Mouse (Mus musculus) kidney, embryonic 14.5 days (tissue): ENCODE measurements around the gene Tnni2. TPM values are rescaled to one million over a fixed set of nuclear protein-coding genes. Genes with fewer than 3 reads are reported as not detected.
A peak's percentile ranks its signal among the peaks of the same experiment; 100 is the strongest.

Experiments used
- ATAC-seq: fragments of 200-750 bp; cut with Nextera tagmentation; 2 replicates; pipeline ENCODE4 v1.8.0; 2017; ENCODE audit warnings: moderate number of reproducible peaks, mild to moderate bottlenecking, moderate TSS enrichment, moderate library complexity; ENCODE audit not compliant: low FRiP score, low TSS enrichment
- H3K27ac ChIP-seq: fragments of 300-500 bp; sonication (generic); 2 replicates; pipeline ENCODE4 v1.5.1; 2014; ENCODE audit warnings: low read depth, mild to moderate bottlenecking, low read length, moderate library complexity, mixed read lengths
- H3K27me3 ChIP-seq: fragments of 300-500 bp; sonication (generic); 2 replicates; pipeline ENCODE4 v1.6.1; 2014; ENCODE audit warnings: mild to moderate bottlenecking, low read length; ENCODE audit not compliant: control insufficient read depth, insufficient read depth
- H3K36me3 ChIP-seq: fragments of 300-500 bp; sonication (generic); 2 replicates; pipeline ENCODE4 v1.6.1; 2014; ENCODE audit warnings: low read length, mixed read lengths; ENCODE audit not compliant: control insufficient read depth, insufficient read depth
- H3K4me1 ChIP-seq: fragments of 300-500 bp; sonication (generic); 2 replicates; pipeline ENCODE4 v1.6.1; 2014; ENCODE audit warnings: low read length, mixed read lengths; ENCODE audit not compliant: control insufficient read depth, insufficient read depth
- H3K4me2 ChIP-seq: fragments of 300-500 bp; sonication (generic); replicated peaks from 2 replicates; pipeline ENCODE4 v1.6.1; 2014; ENCODE audit warnings: low read depth, mild to moderate bottlenecking, low read length
- H3K4me3 ChIP-seq: fragments of 300-500 bp; sonication (generic); 2 replicates; pipeline ENCODE4 v1.5.1; 2014; ENCODE audit warnings: mild to moderate bottlenecking, low read length
- H3K9ac ChIP-seq: fragments of 300-500 bp; sonication (generic); 2 replicates; pipeline ENCODE4 v1.6.1; 2014; ENCODE audit warnings: low read depth, mild to moderate bottlenecking, low read length, moderate library complexity
- H3K9me3 ChIP-seq: fragments of 300-500 bp; sonication (generic); 2 replicates; pipeline ENCODE4 v1.6.1; 2016; ENCODE audit warnings: low read length; ENCODE audit not compliant: control insufficient read depth
- WGBS: fragments of 180-500 bp; shearing (Covaris S2); extraction: QIAGEN DNeasy Blood & Tissue Kit; methylation state at CpG from one replicate; pipeline ENCODE4 v1.1.7; 2014; 5-methylcytosine and 5-hydroxymethylcytosine counted together
- polyA plus RNA-seq: library from polyadenylated mRNA; unstranded; fragments of >200 nt; fragmentation: Nextera tagmentation; extraction: Ambion mirVana; gene quantifications from 2 replicates; pipeline ENCODE4 v1.2.1, GENCODE M21; 2014

The Tnni2 gene
- polyA plus RNA-seq, 1 experiment from 2014 or later: 3.1 TPM

GRCm38 (mm10) chr7:142478574-142478973 is 37.0 kb downstream of the Tnni2 start:
- Histone ChIP-seq H3K4me3 (no peak overlapping the region), H3K36me3 (no peaks in the 10 kb centered on the region; the same call in 1 of the 2 replicates), H3K27ac (no peak overlapping the region; the same call in 1 of the 2 replicates), H3K27me3 (no peaks in the 10 kb centered on the region), H3K4me2 (no peak overlapping the region), H3K4me1 (peaks cover 63% of the 10 kb centered on the region), H3K9me3 (no peaks in the 10 kb centered on the region), H3K9ac (no peak overlapping the region)
- no peak for ATAC-seq
- WGBS: 91% methylated on average over 2 of the region's 2 CpGs

- Histone ChIP-seq H3K27ac (no peak overlapping the region), H3K9ac (no peak overlapping the region), H3K4me3 (no peak overlapping the region), H3K27me3 (no peaks in the 10 kb centered on the region), H3K4me2 (no peak overlapping the region), H3K4me1 (peaks cover 64% of the 10 kb centered on the region), H3K9me3 (no peaks in the 10 kb centered on the region), H3K36me3 (peaks cover 3% of the 10 kb centered on the region; the same call in 1 of the 2 replicates)
- ATAC-seq: no peak
These were observed 37.7 kb downstream of the Tnni2 start for GRCm38 (mm10) chr7:142479307-142479706.

GRCm38 (mm10) chr7:142479886-142480285 is 38.3 kb downstream of the Tnni2 start:
- Histone ChIP-seq H3K4me2 (no peak overlapping the region), H3K9ac (no peak overlapping the region)
- 89% methylated on average over 3 of the region's 3 CpGs for WGBS

GRCm38 (mm10) chr7:142480661-142481060 is 39.1 kb downstream of the Tnni2 start:
- Histone ChIP-seq H3K27ac (peak overlapping the region; percentile 97), H3K36me3 (peaks cover 17% of the 10 kb centered on the region; the same call in 1 of the 2 replicates), H3K4me2 (no peak overlapping the region), H3K27me3 (no peaks in the 10 kb centered on the region), H3K9me3 (no peaks in the 10 kb centered on the region), H3K4me1 (peaks cover 54% of the 10 kb centered on the region), H3K4me3 (no peak overlapping the region), H3K9ac (peak overlapping the region; percentile 76; the same call in 1 of the 2 replicates)
- WGBS: 96% methylated on average over 3 of the region's 3 CpGs
- ATAC-seq: no peak

More at GRCm38 (mm10) chr7:142479886-142480285, 38.3 kb downstream of the Tnni2 start:
- no peak for ATAC-seq
- Histone ChIP-seq H3K27me3 (no peaks in the 10 kb centered on the region), H3K36me3 (peaks cover 9% of the 10 kb centered on the region; the same call in 1 of the 2 replicates), H3K27ac (peak overlapping the region; percentile 21; the same call in 1 of the 2 replicates), H3K4me3 (no peak overlapping the region), H3K9me3 (no peaks in the 10 kb centered on the region), H3K4me1 (peaks cover 60% of the 10 kb centered on the region)

- Histone ChIP-seq H3K36me3 (peaks cover 21% of the 10 kb centered on the region; the same call in 1 of the 2 replicates), H3K4me1 (peaks cover 50% of the 10 kb centered on the region), H3K9ac (peak overlapping the region; percentile 76), H3K27me3 (no peaks in the 10 kb centered on the region), H3K9me3 (no peaks in the 10 kb centered on the region), H3K4me3 (peak overlapping the region; percentile 23), H3K4me2 (peak overlapping the region; percentile 49), H3K27ac (peak overlapping the region; percentile 97)
- 2% methylated on average over 5 of the region's 5 CpGs for WGBS
- peak; percentile 1; the same call in 1 of the 2 replicates for ATAC-seq
These were observed 39.6 kb downstream of the Tnni2 start for GRCm38 (mm10) chr7:142481186-142481567.

GRCm38 (mm10) chr7:142481568-142482255 is 40.1 kb downstream of the Tnni2 start:
- Histone ChIP-seq H3K9me3 (no peaks in the 10 kb centered on the region), H3K9ac (peak overlapping the region; percentile 76), H3K4me1 (peaks cover 46% of the 10 kb centered on the region), H3K27me3 (no peaks in the 10 kb centered on the region), H3K27ac (peak overlapping the region; percentile 97), H3K36me3 (peaks cover 27% of the 10 kb centered on the region; the same call in 1 of the 2 replicates), H3K4me3 (peak overlapping the region; percentile 23), H3K4me2 (peak overlapping the region; percentile 49)
- WGBS: 1% methylated on average over 22 of the region's 22 CpGs
- peak; percentile 73 for ATAC-seq

GRCm38 (mm10) chr7:142482256-142482609 is 40.6 kb downstream of the Tnni2 start:
- Histone ChIP-seq H3K9ac (peak overlapping the region; percentile 76), H3K36me3 (peaks cover 31% of the 10 kb centered on the region; the same call in 1 of the 2 replicates), H3K27ac (peak overlapping the region; percentile 97), H3K4me1 (peaks cover 45% of the 10 kb centered on the region), H3K9me3 (no peaks in the 10 kb centered on the region), H3K4me2 (peak overlapping the region; percentile 49; the same call in 1 of the 2 replicates), H3K4me3 (no peak overlapping the region), H3K27me3 (no peaks in the 10 kb centered on the region)
- WGBS: 21% methylated on average over 6 of the region's 6 CpGs
- ATAC-seq: no peak; the same call in 1 of the 2 replicates

GRCm38 (mm10) chr7:142483136-142483535 is 41.5 kb downstream of the Tnni2 start:
- Histone ChIP-seq H3K4me3 (no peak overlapping the region), H3K9me3 (no peaks in the 10 kb centered on the region), H3K27ac (peak overlapping the region; percentile 97), H3K27me3 (no peaks in the 10 kb centered on the region), H3K36me3 (peaks cover 36% of the 10 kb centered on the region; the same call in 1 of the 2 replicates), H3K4me1 (peaks cover 47% of the 10 kb centered on the region), H3K4me2 (no peak overlapping the region), H3K9ac (peak overlapping the region; percentile 0; the same call in 1 of the 2 replicates)
- peak; percentile 9 for ATAC-seq
- 45% methylated on average over 11 of the region's 11 CpGs for WGBS

GRCm38 (mm10) chr7:142484780-142485179 is 43.2 kb downstream of the Tnni2 start:
- Histone ChIP-seq H3K4me2 (no peak overlapping the region), H3K4me1 (peaks cover 47% of the 10 kb centered on the region), H3K9ac (no peak overlapping the region), H3K36me3 (peaks cover 52% of the 10 kb centered on the region), H3K27ac (peak overlapping the region; percentile 18; the same call in 1 of the 2 replicates), H3K9me3 (no peaks in the 10 kb centered on the region), H3K4me3 (no peak overlapping the region), H3K27me3 (no peaks in the 10 kb centered on the region)
- WGBS: 57% methylated on average over 12 of the region's 12 CpGs
- ATAC-seq: no peak
